Mouse (Mus musculus): ENCODE results near the gene Slc6a16. TPM values are rescaled to one million over a fixed set of nuclear protein-coding genes. Genes with fewer than 3 reads are reported as not detected.
A peak's percentile ranks its signal among the peaks of the same experiment; 100 is the strongest.

Gene Slc6a16
- total and polyA plus RNA-seq, 2 experiments: 0.37 to 1.9 TPM

DNA sequence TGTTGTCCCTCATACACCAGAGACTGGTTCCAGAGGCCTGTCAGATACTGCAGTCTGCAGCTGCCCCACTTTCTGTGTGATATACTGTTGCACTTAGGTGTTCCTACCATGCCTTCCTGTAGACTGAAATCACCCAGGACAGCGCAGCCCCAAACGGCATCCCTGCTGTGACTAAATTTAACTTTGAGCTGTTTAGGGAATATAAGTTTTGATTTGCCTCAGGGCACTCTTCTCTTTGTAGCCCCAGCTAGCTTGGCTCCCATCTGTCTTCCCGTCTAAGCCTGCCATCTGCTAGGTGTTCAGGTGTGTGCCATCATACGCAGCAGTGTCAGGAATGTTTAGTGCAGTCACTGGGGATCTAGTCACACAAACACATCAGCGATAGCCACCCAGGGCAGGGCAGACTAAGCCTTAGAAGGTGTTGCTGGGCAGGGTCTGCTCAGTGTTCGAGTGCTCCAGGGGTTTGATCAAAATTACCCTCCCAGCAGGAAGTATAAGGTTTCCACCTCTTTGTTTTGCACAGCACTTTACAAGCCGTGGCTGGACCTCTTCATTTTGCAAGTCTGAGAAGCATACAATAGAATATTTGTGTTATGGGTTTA is 22.2 kb downstream of the Slc6a16 start:
- H3K27me3 ChIP-seq (ENCODE audit: control insufficient read depth, insufficient read depth, low read length): no peaks in the 10 kb centered on the region
- no peaks in the 10 kb centered on the region for H3K79me2 ChIP-seq (ENCODE audit: control insufficient read depth, insufficient read depth, low read length)
- H3K27ac ChIP-seq (replicated peaks; ENCODE audit: insufficient read depth, low read depth, low read length): no peak overlapping the region
- no peak for DNase-seq (ENCODE audit: extremely low read depth, low read depth, low spot score)
- H3K36me3 ChIP-seq (ENCODE audit: control insufficient read depth, insufficient read depth, low read length): no peaks in the 10 kb centered on the region
- no peak for TF ChIP-seq POLR2A (IDR thresholded peaks at IDR 0.05; ENCODE audit: extremely low read depth, insufficient read depth, low read length)
- TF ChIP-seq CTCF (IDR thresholded peaks at IDR 0.05; ENCODE audit: low read depth, low read length): no peak
- no peak overlapping the region for H3K9ac ChIP-seq (ENCODE audit: low read depth, low read length)
- WGBS: 89% methylated on average over 7 of the region's 7 CpGs
- H3K4me1 ChIP-seq (ENCODE audit: control insufficient read depth, insufficient read depth, low read length): peaks cover 14% of the 10 kb centered on the region
- H3K4me3 ChIP-seq (ENCODE audit: insufficient read depth, low read depth, low read length): no peak overlapping the region

- H3K4me3 ChIP-seq (ENCODE audit: insufficient read depth, low read depth, low read length): no peak overlapping the region
- TF ChIP-seq POLR2A (IDR thresholded peaks at IDR 0.05; ENCODE audit: extremely low read depth, insufficient read depth, low read length) (no peak), CTCF (IDR thresholded peaks at IDR 0.05; ENCODE audit: low read depth, low read length) (peak; percentile 58)
- H3K36me3 ChIP-seq (ENCODE audit: control insufficient read depth, insufficient read depth, low read length): no peaks in the 10 kb centered on the region
- DNase-seq (ENCODE audit: extremely low read depth, low read depth, low spot score): peak; percentile 90
- H3K27ac ChIP-seq (replicated peaks; ENCODE audit: insufficient read depth, low read depth, low read length): peak overlapping the region; percentile 66
- H3K79me2 ChIP-seq (ENCODE audit: control insufficient read depth, insufficient read depth, low read length): no peaks in the 10 kb centered on the region
- 26% methylated on average over 3 of the region's 3 CpGs for WGBS
- peaks cover 14% of the 10 kb centered on the region for H3K4me1 ChIP-seq (ENCODE audit: control insufficient read depth, insufficient read depth, low read length)
- H3K27me3 ChIP-seq (ENCODE audit: control insufficient read depth, insufficient read depth, low read length): no peaks in the 10 kb centered on the region
- 0 out of 2 replicates have a peak overlapping the region, but pooled peaks have one; percentile 31 for H3K9ac ChIP-seq (ENCODE audit: low read depth, low read length)
These were observed 23.5 kb downstream of the Slc6a16 start for GRCm38 (mm10) chr7:45264348-45264747.

GRCm38 (mm10) chr7:45265518-45265917 is 24.6 kb downstream of the Slc6a16 start:
- no peaks in the 10 kb centered on the region for H3K79me2 ChIP-seq (ENCODE audit: control insufficient read depth, insufficient read depth, low read length)
- H3K36me3 ChIP-seq (ENCODE audit: control insufficient read depth, insufficient read depth, low read length): no peaks in the 10 kb centered on the region
- H3K27ac ChIP-seq (replicated peaks; ENCODE audit: insufficient read depth, low read depth, low read length): no peak overlapping the region
- no peak overlapping the region for H3K4me3 ChIP-seq (ENCODE audit: insufficient read depth, low read depth, low read length)
- TF ChIP-seq POLR2A (IDR thresholded peaks at IDR 0.05; ENCODE audit: extremely low read depth, insufficient read depth, low read length) (no peak), CTCF (IDR thresholded peaks at IDR 0.05; ENCODE audit: low read depth, low read length) (no peak)
- WGBS: 80% methylated on average over 1 of the region's 1 CpGs
- H3K4me1 ChIP-seq (ENCODE audit: control insufficient read depth, insufficient read depth, low read length): peaks cover 14% of the 10 kb centered on the region
- no peaks in the 10 kb centered on the region for H3K27me3 ChIP-seq (ENCODE audit: control insufficient read depth, insufficient read depth, low read length)
- DNase-seq (ENCODE audit: extremely low read depth, low read depth, low spot score): peak; percentile 52
- H3K9ac ChIP-seq (ENCODE audit: low read depth, low read length): no peak overlapping the region

DNA sequence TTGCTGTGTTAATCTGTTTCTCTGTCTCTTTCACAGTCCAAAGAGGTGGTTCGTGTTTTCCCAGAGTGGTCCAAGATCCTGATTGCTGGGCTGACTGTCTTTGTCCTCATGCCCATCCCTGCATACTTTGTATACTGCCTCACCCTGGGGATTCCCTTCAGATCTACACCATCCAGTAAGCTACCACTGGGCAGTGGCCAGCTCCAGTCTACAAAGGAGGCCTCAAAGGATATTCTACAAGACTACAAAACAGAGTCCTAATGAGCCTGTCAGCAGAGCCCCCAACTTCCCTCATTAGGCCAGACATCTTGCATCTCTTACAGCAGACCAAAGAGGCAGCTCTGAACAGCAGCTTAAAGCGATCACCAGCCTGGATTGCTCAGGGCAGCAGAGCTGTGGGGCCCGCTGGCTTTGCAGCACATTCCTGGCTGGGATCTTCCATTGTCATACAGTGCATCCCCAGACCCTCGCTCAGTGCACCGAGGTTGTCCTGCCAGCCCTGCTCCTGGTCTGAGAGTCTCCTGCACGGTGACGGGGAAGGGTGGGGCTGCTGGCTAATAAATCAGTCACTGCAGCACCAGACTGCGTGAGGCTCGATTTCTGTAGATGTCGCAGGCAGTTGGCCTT is 32.0 kb downstream of the Slc6a16 start:
- Histone ChIP-seq H3K79me2 (ENCODE audit: control insufficient read depth, insufficient read depth, low read length) (no peaks in the 10 kb centered on the region), H3K27ac (replicated peaks; ENCODE audit: insufficient read depth, low read depth, low read length) (no peak overlapping the region), H3K4me3 (ENCODE audit: insufficient read depth, low read depth, low read length) (no peak overlapping the region), H3K27me3 (ENCODE audit: control insufficient read depth, insufficient read depth, low read length) (no peaks in the 10 kb centered on the region), H3K36me3 (ENCODE audit: control insufficient read depth, insufficient read depth, low read length) (no peaks in the 10 kb centered on the region), H3K9ac (ENCODE audit: low read depth, low read length) (no peak overlapping the region), H3K4me1 (ENCODE audit: control insufficient read depth, insufficient read depth, low read length) (peaks cover 3% of the 10 kb centered on the region)
- no peak for DNase-seq (ENCODE audit: extremely low read depth, low read depth, low spot score)
- TF ChIP-seq CTCF (IDR thresholded peaks at IDR 0.05; ENCODE audit: low read depth, low read length) (no peak), POLR2A (IDR thresholded peaks at IDR 0.05; ENCODE audit: extremely low read depth, insufficient read depth, low read length) (no peak)
- WGBS: 90% methylated on average over 10 of the region's 10 CpGs

DNA sequence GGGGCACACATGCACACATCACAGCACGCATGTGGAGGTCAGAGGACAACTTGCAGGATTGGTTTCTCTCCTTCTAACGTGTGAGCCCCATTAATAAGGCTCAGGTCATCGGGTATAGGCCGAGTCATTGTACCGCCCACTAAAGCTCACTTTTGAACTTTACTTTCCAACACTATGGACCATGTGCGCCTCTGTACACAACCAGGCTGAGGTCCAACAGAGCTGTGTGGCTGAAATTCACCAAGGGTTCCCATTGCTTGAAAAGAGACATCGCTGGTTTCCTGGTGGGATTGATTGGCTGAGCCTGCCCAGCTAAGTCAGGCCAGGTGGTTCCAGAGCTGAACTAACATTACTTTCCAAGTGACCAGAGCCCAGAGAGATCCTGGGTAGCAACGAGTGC is 32.8 kb downstream of the Slc6a16 start:
- H3K36me3 ChIP-seq (ENCODE audit: control insufficient read depth, insufficient read depth, low read length): no peaks in the 10 kb centered on the region
- DNase-seq (ENCODE audit: extremely low read depth, low read depth, low spot score): no peak
- H3K79me2 ChIP-seq (ENCODE audit: control insufficient read depth, insufficient read depth, low read length): no peaks in the 10 kb centered on the region
- TF ChIP-seq CTCF (IDR thresholded peaks at IDR 0.05; ENCODE audit: low read depth, low read length) (no peak), POLR2A (IDR thresholded peaks at IDR 0.05; ENCODE audit: extremely low read depth, insufficient read depth, low read length) (no peak)
- WGBS: 47% methylated on average over 8 of the region's 8 CpGs
- no peak overlapping the region for H3K27ac ChIP-seq (replicated peaks; ENCODE audit: insufficient read depth, low read depth, low read length)
- peaks cover 3% of the 10 kb centered on the region for H3K4me1 ChIP-seq (ENCODE audit: control insufficient read depth, insufficient read depth, low read length)
- H3K9ac ChIP-seq (ENCODE audit: low read depth, low read length): no peak overlapping the region
- no peaks in the 10 kb centered on the region for H3K27me3 ChIP-seq (ENCODE audit: control insufficient read depth, insufficient read depth, low read length)
- H3K4me3 ChIP-seq (ENCODE audit: insufficient read depth, low read depth, low read length): no peak overlapping the region

Data from liver, adult 2 months (tissue).